Mouse (Mus musculus) hindbrain, embryonic 16.5 days (tissue): ENCODE data around the gene Pomc. TPM values are rescaled to one million over a fixed set of nuclear protein-coding genes. Genes with fewer than 3 reads are reported as not detected.

Experiments used
- ATAC-seq: fragments of 200-750 bp; cut with Nextera tagmentation; 2 replicates; pipeline ENCODE4 v1.8.0; 2017; ENCODE audit warnings: moderate TSS enrichment, moderate library complexity
- H3K27ac ChIP-seq: fragments of 300-500 bp; sonication (generic); 2 replicates; pipeline ENCODE4 v1.5.1; 2014; ENCODE audit warnings: low read depth, mild to moderate bottlenecking, control low read depth, low read length, moderate library complexity
- H3K27me3 ChIP-seq: fragments of 300-500 bp; sonication (generic); replicated peaks from 2 replicates; pipeline ENCODE4 v1.6.1; 2014; ENCODE audit warnings: low read length; ENCODE audit not compliant: control insufficient read depth, insufficient read depth
- H3K36me3 ChIP-seq: fragments of 300-500 bp; sonication (generic); 2 replicates; pipeline ENCODE4 v1.6.1; 2014; ENCODE audit warnings: mild to moderate bottlenecking, low read length, moderate library complexity, mixed read lengths; ENCODE audit not compliant: control insufficient read depth, insufficient read depth
- H3K4me1 ChIP-seq: fragments of 300-500 bp; sonication (generic); 2 replicates; pipeline ENCODE4 v1.6.1; 2014; ENCODE audit warnings: low read depth, low read length; ENCODE audit not compliant: control insufficient read depth, insufficient read depth
- H3K4me2 ChIP-seq: fragments of 300-500 bp; sonication (generic); 2 replicates; pipeline ENCODE4 v1.6.1; 2014; ENCODE audit warnings: mild to moderate bottlenecking, low read length, control low read depth, moderate library complexity
- H3K4me3 ChIP-seq: fragments of 300-500 bp; sonication (generic); 2 replicates; pipeline ENCODE4 v1.5.1; 2014; ENCODE audit warnings: mild to moderate bottlenecking, low read length, control low read depth, moderate library complexity
- H3K9ac ChIP-seq: fragments of 300-500 bp; sonication (generic); 2 replicates; pipeline ENCODE4 v1.6.1; 2014; ENCODE audit warnings: low read depth, mild to moderate bottlenecking, control low read depth, low read length, moderate library complexity
- H3K9me3 ChIP-seq: fragments of 300-500 bp; sonication (generic); 2 replicates; pipeline ENCODE4 v1.6.1; 2014; ENCODE audit warnings: mild to moderate bottlenecking, low read length, moderate library complexity; ENCODE audit not compliant: control insufficient read depth
- WGBS: fragments of 180-500 bp; shearing (Covaris S2); extraction: QIAGEN DNeasy Blood & Tissue Kit; methylation state at CpG from one replicate; pipeline ENCODE4 v1.1.7; 2014; 5-methylcytosine and 5-hydroxymethylcytosine counted together
- polyA plus RNA-seq: library from polyadenylated mRNA; unstranded; fragments of >200 nt; fragmentation: Nextera tagmentation; extraction: Ambion mirVana; gene quantifications from 2 replicates; pipeline ENCODE4 v1.2.1, GENCODE M21; 2015

Pomc gene
- polyA plus RNA-seq, 1 experiment from 2014 or later = 3.4 TPM

GRCm38 (mm10) chr12:4008731-4009130, 54.0 kb downstream of the Pomc start:
- peak overlapping the region; percentile 10; the same call in 1 of the 2 replicates for H3K4me2 ChIP-seq
- H3K9me3 ChIP-seq = no peaks in the 10 kb centered on the region
- H3K4me3 ChIP-seq = no peak overlapping the region
- peak overlapping the region; percentile 70 for H3K27ac ChIP-seq
- H3K36me3 ChIP-seq = no peaks in the 10 kb centered on the region
- ATAC-seq = peak; percentile 52
- H3K9ac ChIP-seq = no peak overlapping the region
- H3K4me1 ChIP-seq = peaks cover 27% of the 10 kb centered on the region
- WGBS = 42% methylated on average over 12 of the region's 12 CpGs
- no peaks in the 10 kb centered on the region for H3K27me3 ChIP-seq

Other genes starting within 250 kb of the Pomc start
- 94.1 and 104 TPM in 2 replicates for gene Dnmt3a, start 148.9 kb upstream of the Pomc start, polyA plus RNA-seq
- 34.2 and 39.0 TPM in 2 replicates for gene Efr3b, start 84.0 kb downstream of the Pomc start, polyA plus RNA-seq
- gene Dnajc27, start 127.6 kb downstream of the Pomc start, polyA plus RNA-seq = 24.1 and 24.3 TPM in 2 replicates
- gene Adcy3, start 178.2 kb downstream of the Pomc start, polyA plus RNA-seq = 15.7 and 16.0 TPM in 2 replicates